Mouse (Mus musculus) liver, postnatal 0 days (tissue): ENCODE measurements around the gene Spata21. TPM values are rescaled to one million over a fixed set of nuclear protein-coding genes. Genes with fewer than 3 reads are reported as not detected.
"Not testable (repeated sequence)": the region's sequence is repeated elsewhere in the genome, so short reads cannot be mapped to it uniquely, and the experiment has no call there.

Experiments
- ATAC-seq: fragments of 200-750 bp; cut with Nextera tagmentation; 2 replicates; pipeline ENCODE4 v1.8.0; 2017; ENCODE audit warnings: mild to moderate bottlenecking, moderate library complexity
- DNase-seq: peaks from one replicate; pipeline ENCODE4 v3.0.0-alpha.2; 2016
- H3K27ac ChIP-seq: fragments of 300-500 bp; sonication (generic); 2 replicates; pipeline ENCODE4 v1.5.1; 2014; ENCODE audit warnings: antibody characterized with exemption, moderate library complexity, mild to moderate bottlenecking, low read depth
- H3K27me3 ChIP-seq: fragments of 300-500 bp; sonication (generic); 2 replicates; pipeline ENCODE4 v1.6.1; 2014; ENCODE audit warnings: low read length, control low read depth, mixed read lengths; ENCODE audit not compliant: insufficient read depth
- H3K36me3 ChIP-seq: fragments of 300-500 bp; sonication (generic); replicated peaks from 2 replicates; pipeline ENCODE4 v1.6.1; 2014; ENCODE audit warnings: mild to moderate bottlenecking, control low read depth, low read length, moderate library complexity, mixed read lengths; ENCODE audit not compliant: insufficient read depth
- H3K4me1 ChIP-seq: fragments of 300-500 bp; sonication (generic); 2 replicates; pipeline ENCODE4 v1.6.1; 2014; ENCODE audit warnings: antibody characterized with exemption, mild to moderate bottlenecking, control low read depth; ENCODE audit not compliant: insufficient read depth
- H3K4me2 ChIP-seq: fragments of 300-500 bp; sonication (generic); 2 replicates; pipeline ENCODE4 v1.6.1; 2014; ENCODE audit warnings: low read depth, mild to moderate bottlenecking, low read length, moderate library complexity, mixed read lengths
- H3K4me3 ChIP-seq: fragments of 300-500 bp; sonication (generic); 2 replicates; pipeline ENCODE4 v1.5.1; 2014; ENCODE audit warnings: low read depth, low read length
- H3K9ac ChIP-seq: fragments of 300-500 bp; sonication (generic); replicated peaks from 2 replicates; pipeline ENCODE4 v1.6.1; 2014; ENCODE audit warnings: mild to moderate bottlenecking, moderate library complexity
- H3K9me3 ChIP-seq: fragments of 300-500 bp; sonication (generic); 2 replicates; pipeline ENCODE4 v1.6.1; 2016; ENCODE audit warnings: mild to moderate bottlenecking, control low read depth, low read length, mixed read lengths
- CTCF ChIP-seq: sonication (generic); IDR thresholded peaks from 2 replicates; pipeline ENCODE4 v1.5.1; 2016; ENCODE audit warnings: antibody characterized with exemption, low read depth
- EP300 ChIP-seq: IDR thresholded peaks from 2 replicates; pipeline ENCODE4 v1.6.1; 2016; ENCODE audit warnings: antibody characterized with exemption, low read depth, mild to moderate bottlenecking
- WGBS: fragments of 180-500 bp; shearing (Covaris S2); extraction: QIAGEN DNeasy Blood & Tissue Kit; methylation state at CpG from one replicate; pipeline ENCODE4 v1.1.7; 2014; ENCODE audit not compliant: insufficient replicate concordance; 5-methylcytosine and 5-hydroxymethylcytosine counted together
- polyA plus RNA-seq: library from polyadenylated mRNA; unstranded; fragments of >200 nt; fragmentation: Nextera tagmentation; extraction: Ambion mirVana; gene quantifications from 2 replicates; pipeline ENCODE4 v1.2.1, GENCODE M21; 2015

The Spata21 gene
- polyA plus RNA-seq, 1 experiment from 2014 or later = not detected

DNA sequence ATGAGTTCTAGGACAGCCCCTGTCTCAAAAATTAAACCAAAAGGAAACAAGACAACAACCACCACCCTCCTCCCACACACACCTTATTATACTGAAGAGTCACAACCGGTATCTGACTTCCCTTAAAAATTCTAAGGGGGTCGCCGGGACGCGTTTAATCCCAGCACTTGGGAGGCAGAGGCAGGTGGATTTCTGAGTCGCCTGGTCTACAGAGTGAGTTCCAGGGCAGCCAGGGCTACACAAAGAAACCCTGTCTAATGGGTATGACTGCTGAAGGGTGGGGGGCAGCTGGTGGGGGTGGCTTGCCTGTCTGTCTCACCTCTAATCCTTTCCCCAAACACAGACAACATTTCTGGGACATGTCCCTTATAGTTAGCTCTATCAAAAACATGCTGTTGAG lies 52.8 kb downstream of the Spata21 start:
- ATAC-seq (no peak), DNase-seq (no peak)
- Histone ChIP-seq H3K27me3 (no peaks in the 10 kb centered on the region), H3K4me3 (no peak overlapping the region), H3K4me2 (no peak overlapping the region), H3K36me3 (peaks cover 6% of the 10 kb centered on the region; the same call in 1 of the 2 replicates), H3K9me3 (no peaks in the 10 kb centered on the region), H3K9ac (no peak overlapping the region), H3K27ac (no peak overlapping the region; the same call in 1 of the 2 replicates), H3K4me1 (peaks cover 20% of the 10 kb centered on the region)
- TF ChIP-seq EP300 = no peak
- no peak for TF ChIP-seq CTCF
- WGBS = 85% methylated on average over 6 of the region's 6 CpGs

DNA sequence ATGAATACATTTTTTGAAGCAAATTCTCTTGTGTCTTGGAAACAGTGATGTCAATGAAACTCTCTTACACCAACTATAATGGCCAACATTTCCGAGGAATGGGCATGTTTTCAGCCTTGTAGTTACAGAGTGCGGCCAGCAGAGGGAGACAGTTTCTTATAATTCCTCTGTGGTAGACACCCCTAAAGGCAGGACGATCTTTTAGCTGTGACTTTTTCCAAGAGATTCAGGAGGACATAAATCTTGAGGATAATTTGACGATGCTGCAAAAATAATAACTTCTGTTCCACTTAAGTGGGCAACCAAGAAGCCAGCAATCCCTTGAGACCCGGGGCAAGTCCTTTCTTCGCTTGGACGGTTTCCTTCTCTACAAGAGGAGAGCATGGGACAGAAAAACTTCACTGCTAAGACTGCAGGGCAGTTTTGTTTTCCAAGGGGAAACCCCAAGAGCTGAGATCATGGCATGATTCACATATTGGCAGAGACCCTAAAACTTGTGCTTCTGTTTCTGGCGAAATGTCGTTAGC lies 54.2 kb downstream of the Spata21 start:
- H3K4me3 ChIP-seq = no peak overlapping the region
- WGBS = 25% methylated on average over 9 of the region's 9 CpGs
- 0 out of 2 replicates have a peak overlapping the region, but pooled peaks have one; percentile 12 for H3K9ac ChIP-seq
- H3K27me3 ChIP-seq = no peaks in the 10 kb centered on the region
- H3K9me3 ChIP-seq = no peaks in the 10 kb centered on the region
- no peaks in the 10 kb centered on the region for H3K36me3 ChIP-seq
- H3K4me1 ChIP-seq = peaks cover 16% of the 10 kb centered on the region
- peak overlapping the region; percentile 54 for H3K4me2 ChIP-seq
- peak; percentile 81 for DNase-seq
- TF ChIP-seq CTCF (peak; percentile 97), EP300 (no peak)
- H3K27ac ChIP-seq = no peak overlapping the region
- ATAC-seq = no peak

DNA sequence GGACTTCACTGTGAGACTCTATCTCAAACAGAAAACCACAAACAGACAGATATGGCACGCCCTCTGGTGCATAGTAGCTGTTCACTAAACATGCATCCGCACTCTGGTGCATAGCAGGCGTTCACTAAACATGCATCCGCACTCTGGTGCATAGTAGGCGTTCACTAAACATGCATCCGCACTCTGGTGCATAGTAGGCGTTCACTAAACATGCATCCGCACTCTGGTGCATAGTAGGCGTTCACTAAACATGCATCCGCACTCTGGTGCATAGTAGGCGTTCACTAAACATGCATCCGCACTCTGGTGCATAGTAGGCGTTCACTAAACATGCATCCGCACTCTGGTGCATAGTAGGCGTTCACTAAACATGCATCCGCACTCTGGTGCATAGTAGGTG lies 57.0 kb downstream of the Spata21 start:
- H3K4me3 ChIP-seq, H3K4me2 ChIP-seq, H3K36me3 ChIP-seq, H3K27me3 ChIP-seq, DNase-seq, ATAC-seq, H3K9ac ChIP-seq, H3K9me3 ChIP-seq, H3K27ac ChIP-seq: not testable (repeated sequence)
- H3K4me1 ChIP-seq = peaks cover 16% of the 10 kb centered on the region
- WGBS = 76% methylated on average over 8 of the region's 16 CpGs

DNA sequence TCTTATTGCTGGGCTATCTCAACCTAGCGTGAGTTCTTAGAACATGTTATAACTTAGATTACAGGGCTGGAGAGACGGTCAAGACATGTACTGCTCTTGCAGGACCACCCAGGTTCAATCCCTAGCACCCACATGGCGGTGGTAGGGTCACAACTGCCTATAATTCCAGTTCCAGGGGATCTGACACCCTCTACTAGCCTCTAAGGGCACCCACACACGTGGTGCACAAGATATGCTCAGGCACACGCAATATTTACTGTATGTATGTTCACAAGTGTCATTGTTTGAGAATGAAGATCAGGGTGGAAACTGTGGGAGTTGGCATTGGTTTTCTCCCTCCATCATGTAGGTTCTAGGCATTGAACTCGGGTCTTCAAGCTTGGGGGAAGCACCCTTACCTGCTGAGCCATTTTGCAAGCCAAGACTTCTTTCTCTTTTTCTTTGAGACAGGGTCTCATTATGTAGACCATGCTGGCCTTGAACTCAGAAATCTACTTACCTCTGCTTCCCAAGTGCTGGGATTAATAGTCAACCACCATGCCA lies 58.4 kb downstream of the Spata21 start:
- Histone ChIP-seq H3K4me2 (peak overlapping the region; percentile 85), H3K36me3 (no peaks in the 10 kb centered on the region), H3K27me3 (no peaks in the 10 kb centered on the region), H3K9me3 (no peaks in the 10 kb centered on the region), H3K27ac (peak overlapping the region; percentile 93; the same call in 1 of the 2 replicates), H3K4me1 (peaks cover 16% of the 10 kb centered on the region), H3K9ac (no peak overlapping the region), H3K4me3 (peak overlapping the region; percentile 100; the same call in 1 of the 2 replicates)
- TF ChIP-seq CTCF = no peak
- no peak for TF ChIP-seq EP300
- 82% methylated on average over 6 of the region's 6 CpGs for WGBS
- no peak for ATAC-seq
- DNase-seq = no peak

DNA sequence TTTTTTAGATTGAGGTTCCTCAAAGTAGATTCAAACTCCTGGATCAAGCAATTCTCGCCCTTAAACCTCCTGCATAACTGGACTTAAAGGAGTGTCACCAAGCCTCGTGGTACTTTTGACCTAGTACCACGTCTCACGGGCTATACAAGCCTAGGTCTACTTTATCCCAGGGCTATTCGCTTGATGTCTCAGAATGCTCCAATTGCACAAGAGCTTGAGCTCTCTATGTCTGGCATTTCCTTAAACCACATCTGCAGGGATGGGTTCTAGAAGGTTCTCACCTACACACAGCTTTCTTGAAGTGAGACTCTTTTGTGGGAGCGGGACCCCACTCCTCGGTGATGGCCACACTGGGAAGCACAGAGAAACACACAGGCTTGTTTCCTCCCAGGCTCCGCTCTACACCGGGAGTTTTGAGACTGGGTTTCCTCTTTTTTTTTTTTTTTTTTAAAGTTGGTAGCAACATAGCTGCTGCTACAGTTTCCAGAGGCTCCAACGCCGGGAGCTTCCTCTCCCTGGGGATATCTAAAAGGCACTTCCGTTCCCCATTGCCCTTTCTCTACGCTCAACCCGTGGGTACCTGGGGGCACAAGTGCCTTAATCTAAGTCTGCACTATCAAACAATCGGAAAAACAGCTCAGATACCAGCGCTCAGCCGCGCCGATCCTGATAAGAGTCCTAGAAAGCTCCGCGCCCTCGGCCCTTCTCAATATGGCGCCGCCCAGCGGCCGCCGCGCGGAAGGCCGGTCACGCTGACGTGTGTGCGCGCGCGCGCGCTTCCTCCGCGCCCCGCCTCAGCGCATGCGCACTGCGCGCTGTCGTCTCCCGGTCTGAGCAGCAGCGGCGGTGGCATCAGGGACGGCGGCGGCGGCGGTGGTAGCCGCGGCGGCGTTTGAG lies 59.2 kb downstream of the Spata21 start, which contains the start of gene Fbxo42:
Gene Fbxo42, plus strand, starts transcription at position 802 of the 897 bp plus-strand sequence.
- ATAC-seq (peak; percentile 94), DNase-seq (peak; percentile 97)
- H3K27me3 ChIP-seq = no peaks in the 10 kb centered on the region
- TF ChIP-seq CTCF = peak; percentile 78
- no peak for TF ChIP-seq EP300
- peak within 1 kb of the TSS; percentile 85 for H3K4me2 ChIP-seq
- peak within 1 kb of the TSS; percentile 100 for H3K4me3 ChIP-seq
- H3K9me3 ChIP-seq = no peaks in the 10 kb centered on the region
- H3K4me1 ChIP-seq = peaks cover 21% of the 10 kb centered on the region
- H3K36me3 ChIP-seq = no peaks in the 10 kb centered on the region
- peak within 1 kb of the TSS; percentile 93 for H3K27ac ChIP-seq
- peak within 1 kb of the TSS; percentile 96 for H3K9ac ChIP-seq
- WGBS = 5% methylated on average over 56 of the region's 58 CpGs
